Mouse (Mus musculus): ENCODE results near the gene Lrrc42.

The Lrrc42 gene

GRCm38 (mm10) chr4:107248061-107248460, 5.3 kb downstream of the Lrrc42 start:
- no peak for DNase-seq (ENCODE audit: low spot score in 2 of 2)

DNA sequence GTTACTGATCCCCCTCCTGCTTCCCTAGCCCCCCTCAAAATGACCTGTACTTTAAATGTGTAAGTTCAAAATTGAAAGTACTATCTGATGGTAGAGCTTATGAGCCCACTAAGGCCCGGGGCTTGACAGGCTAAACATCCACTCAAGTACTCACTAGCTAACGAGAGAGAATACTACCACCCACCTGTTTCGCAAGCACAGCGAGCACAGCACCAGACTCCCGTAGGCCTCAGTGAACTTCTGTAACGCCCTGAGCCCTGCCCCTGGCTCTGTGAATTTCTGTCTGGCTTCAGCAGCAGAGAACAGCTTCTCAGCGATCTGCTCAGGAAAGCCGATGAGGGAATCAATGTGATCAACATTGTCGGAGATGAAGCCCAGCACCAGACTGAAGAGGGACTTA, 6.2 kb downstream of the Lrrc42 start:
- no peak for DNase-seq (ENCODE audit: low spot score in 2 of 2)

DNA sequence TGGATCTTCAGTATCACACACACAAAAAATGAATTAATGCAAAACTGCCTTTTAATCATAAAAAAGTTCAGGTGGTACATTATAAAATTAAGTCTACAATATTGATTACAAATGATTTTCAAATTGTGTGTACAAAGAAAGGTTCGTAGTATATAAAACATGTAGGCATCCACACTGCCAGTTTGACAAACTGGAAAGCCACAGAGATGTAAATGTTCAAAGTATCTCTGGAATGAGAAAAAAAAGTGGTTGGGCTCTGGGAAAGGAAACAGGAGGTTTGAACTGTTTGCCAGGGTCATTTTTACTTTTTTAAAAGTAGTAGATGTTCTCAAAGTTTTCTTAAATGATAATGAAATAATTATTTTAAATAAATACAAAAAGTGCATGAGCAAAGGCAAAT, 7.3 kb downstream of the Lrrc42 start:
- DNase-seq (ENCODE audit: low spot score in 2 of 2) = no peak

DNA sequence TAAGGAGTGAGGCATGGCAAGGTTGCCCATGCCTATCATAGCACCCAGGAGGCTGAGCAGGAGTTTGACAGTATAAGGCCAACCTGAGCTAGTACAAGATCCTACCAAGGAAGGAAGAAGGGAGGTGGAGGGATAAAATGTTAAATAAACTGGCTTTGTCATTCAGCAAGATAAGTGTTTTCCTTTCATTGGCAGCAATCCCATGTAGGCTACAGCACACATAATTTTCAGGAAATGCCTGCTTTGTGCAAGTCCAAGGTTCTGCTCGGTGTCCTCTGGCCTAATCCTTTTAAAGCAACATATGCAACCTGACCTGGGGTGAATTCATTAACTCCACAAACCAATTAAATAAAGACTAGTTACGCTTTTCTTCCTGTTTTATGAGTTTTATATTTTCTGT, 8.0 kb downstream of the Lrrc42 start:
- no peak for DNase-seq (ENCODE audit: low spot score in 2 of 2)

DNA sequence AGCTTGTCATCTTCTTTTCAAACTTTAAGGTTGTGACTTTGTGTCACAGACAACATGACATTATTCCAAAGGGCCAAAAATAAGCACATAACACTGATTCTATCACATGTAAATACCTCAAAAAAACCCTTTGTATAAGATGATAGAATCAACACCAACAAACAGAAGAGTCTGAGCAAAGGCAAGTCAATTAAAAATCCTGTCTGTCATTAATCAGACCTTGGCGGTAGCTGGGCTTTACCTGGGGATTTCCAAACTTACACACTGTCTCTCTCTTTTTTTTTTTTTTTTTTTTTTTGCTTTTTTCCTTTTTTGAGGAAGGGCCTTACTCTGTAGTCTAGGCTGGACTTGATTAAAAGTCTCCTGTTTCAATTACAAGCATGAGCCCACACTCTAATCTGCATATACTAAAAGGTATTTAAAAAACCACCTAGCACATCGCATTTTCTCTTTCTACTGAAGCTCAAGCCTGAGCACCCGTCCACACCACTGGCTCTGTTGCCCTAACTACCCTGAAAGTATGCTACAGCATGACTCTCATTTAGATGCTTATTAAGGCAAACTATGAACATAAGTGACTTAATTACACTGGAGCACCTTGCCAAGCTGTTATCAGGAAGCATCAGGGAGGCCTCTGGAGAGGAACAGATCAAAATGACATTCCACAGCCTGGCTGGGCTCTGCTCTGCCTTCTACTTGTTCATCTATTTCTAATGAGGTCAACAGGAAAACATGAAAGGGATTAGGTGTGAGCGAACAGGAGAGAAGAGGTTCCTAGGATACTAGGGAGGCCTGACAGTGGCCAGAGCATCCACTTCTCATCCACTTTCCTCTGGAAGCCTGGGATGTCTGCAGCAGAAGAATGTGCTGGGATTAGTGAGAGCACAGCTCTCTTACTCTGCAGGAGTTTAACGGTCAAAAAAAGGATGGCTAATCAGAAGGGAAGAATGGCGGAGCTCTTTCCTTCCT, 9.7 kb downstream of the Lrrc42 start:
- no peak for DNase-seq (ENCODE audit: low spot score in 2 of 2)

DNA sequence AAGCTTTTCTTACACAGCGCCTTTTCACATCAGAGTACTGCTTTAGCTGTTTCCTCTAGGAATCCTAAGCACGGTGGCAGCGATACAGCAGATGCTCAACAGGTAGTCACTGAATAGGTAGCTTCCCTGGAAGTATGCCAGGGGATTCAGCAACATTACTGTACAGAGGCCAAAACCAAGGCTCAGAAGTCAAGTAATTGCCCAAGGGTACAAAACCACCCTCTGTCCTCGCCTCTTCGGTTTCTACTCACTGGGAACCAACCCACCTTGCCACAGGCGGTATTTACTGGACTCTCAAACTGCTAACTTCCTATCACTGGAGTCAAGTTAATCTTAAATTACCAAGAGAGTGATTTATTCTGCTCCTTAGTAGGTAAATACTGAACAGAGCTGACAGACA, 13.1 kb downstream of the Lrrc42 start:
- no peak for DNase-seq (ENCODE audit: low spot score in 2 of 2)

- DNase-seq (ENCODE audit: low spot score in 2 of 2) = no peak
Observed at GRCm38 (mm10) chr4:107238253-107238652, 15.1 kb downstream of the Lrrc42 start.

- DNase-seq (ENCODE audit: low spot score in 2 of 2) = no peak
Observed at GRCm38 (mm10) chr4:107232219-107232618, 21.1 kb downstream of the Lrrc42 start.

DNA sequence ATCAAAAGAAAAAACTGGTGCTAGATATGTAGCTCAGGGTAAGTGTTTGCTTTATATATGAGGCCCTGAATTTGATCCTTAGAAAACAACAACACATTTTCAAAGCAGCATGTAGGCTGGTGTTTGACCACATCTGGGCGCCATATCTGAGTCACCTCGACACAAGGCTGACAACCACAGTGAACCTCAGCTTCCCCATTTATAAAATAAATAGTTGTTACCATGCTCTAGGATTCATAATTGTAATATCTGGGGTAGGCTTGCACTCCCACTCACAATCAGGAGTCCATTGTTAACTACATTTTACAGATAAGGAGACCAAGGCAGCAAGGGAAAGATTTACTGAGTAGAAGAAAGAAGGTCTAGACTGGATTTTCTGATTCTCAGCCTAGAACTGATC, 27.0 kb downstream of the Lrrc42 start:
- DNase-seq (ENCODE audit: low spot score in 2 of 2) = no peak

DNA sequence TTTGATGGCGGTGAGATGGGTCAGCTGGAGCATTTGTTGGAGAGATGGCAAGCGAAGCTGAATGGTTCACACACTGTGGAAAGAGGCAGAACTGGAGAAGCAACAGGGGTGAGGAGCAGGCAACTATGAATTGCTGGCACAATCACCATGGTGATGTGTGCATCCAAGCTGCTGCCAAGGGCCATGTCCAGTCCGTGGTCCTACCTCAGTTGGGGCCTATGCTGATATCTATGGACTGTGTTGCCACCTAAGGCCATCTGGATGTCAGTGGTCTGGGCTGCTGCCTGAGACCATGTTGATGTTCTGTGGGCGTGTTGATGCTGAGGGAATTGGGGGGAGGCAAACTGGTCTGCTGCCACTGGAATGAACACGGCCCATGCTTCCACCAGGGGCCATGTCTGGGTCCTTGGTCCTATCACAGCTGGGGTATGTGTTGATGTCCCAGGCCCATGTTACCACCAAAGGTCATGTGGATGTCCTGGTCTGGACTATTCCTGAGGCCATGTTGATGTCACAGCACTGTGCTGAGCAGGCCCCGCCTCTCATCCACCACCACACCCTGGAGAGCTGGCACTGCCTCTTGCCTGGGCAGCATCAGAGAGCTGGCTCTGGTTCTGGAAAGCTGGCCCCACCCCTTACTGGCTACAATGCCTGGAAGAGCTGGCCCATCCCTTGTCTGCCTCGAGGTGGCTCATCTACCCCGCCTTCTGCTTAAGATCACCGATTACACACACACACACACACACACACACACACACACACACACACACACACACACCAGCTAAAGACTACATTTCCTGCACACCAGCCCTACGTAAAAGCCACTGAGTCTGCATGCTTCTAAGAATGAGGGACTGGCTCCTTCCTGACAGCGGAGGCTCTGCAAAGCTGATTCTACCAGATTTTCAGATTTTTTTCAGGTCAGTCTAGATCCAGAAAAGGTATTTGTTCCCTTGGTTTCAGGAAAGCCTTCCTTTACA, 29.8 kb downstream of the Lrrc42 start:
- peak in 1 of 2 experiments; percentile 26 for DNase-seq (ENCODE audit: low spot score in 2 of 2)

DNA sequence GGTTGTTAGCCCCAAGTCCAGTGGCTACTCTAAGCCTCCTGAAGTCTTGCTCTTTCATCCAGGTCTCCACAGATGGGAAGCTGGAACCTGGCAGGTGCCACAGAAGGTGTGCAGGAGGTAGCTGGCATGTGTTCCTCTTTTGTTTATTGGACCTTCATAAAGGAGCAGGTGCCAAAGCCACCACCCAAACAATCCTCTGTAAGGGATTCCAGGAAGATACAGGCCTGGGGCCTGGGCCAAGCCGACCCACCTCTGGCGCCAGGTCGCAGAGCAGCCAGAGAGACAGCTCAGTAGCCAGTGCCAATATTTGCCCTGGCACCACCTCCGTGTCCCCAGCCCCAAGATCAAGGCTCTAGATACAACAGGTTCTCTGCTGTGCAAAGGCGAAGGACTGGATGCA, 31.8 kb downstream of the Lrrc42 start:
- DNase-seq (ENCODE audit: low spot score in 2 of 2) = no peak

DNA sequence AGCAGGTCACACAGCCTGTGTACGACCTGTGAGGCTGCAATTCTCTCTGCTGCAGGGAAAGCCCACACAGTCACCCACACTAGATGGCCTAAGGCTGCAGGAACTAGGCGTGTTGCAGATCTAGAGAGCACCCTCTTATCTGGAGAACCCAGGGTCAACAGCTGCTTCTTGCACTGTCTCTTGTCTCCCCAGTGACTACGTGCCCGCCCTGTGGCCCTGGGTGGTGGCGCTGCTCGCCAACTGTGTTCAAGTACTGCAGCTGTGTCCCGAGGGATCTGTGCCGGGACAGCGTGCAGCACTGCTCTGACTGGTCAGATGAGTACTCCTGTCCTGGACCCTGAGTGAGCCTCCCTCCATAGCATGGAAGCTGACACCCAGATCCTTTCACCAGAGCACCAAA, 35.8 kb downstream of the Lrrc42 start:
- no peak for DNase-seq (ENCODE audit: low spot score in 2 of 2)

DNA sequence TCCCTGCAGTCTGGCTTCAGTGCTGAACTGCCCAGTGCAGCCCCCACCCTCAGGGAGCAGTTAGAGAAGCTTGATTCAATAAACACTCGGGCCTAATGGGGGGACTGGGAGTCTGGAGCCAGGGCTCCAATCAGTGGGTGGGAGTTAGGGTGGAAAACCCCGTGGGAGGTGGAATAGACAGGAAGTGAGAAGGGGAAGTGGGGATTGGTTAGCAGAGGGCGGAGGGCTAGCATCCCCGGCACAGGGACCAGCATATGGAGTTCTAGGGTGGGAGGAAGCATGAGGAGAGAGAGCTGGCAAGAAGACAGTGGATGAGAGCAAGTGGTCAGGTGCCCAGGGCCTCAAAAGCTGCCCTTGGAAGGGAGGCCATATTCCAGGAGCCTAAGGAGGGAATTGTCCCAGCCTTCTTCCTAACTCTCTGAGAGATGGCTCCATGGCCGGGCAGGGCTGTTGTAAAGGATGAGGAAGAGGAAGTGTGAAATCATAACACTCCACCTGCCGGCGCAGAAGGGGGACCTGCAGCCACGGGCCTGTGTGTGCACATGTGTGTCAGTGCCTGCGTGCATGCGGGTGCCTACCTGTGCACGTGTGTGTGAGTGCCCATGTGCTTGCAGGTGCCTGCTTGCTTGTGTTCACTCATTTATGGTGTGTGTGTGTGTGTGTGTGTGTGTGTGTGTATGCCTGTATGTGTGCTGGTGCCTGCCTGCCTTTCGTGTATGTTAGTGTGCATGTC, 39.9 kb downstream of the Lrrc42 start:
- no peak for DNase-seq (ENCODE audit: low spot score in 2 of 2)

GRCm38 (mm10) chr4:107211936-107212335, 41.4 kb downstream of the Lrrc42 start:
- no peak for DNase-seq (ENCODE audit: low spot score in 2 of 2)

GRCm38 (mm10) chr4:107211465-107211864, 41.9 kb downstream of the Lrrc42 start:
- no peak for DNase-seq (ENCODE audit: low spot score in 2 of 2)

GRCm38 (mm10) chr4:107210483-107211097, 42.7 kb downstream of the Lrrc42 start:
- DNase-seq (ENCODE audit: low spot score in 2 of 2) = peak; percentile 37 to 63

DNA sequence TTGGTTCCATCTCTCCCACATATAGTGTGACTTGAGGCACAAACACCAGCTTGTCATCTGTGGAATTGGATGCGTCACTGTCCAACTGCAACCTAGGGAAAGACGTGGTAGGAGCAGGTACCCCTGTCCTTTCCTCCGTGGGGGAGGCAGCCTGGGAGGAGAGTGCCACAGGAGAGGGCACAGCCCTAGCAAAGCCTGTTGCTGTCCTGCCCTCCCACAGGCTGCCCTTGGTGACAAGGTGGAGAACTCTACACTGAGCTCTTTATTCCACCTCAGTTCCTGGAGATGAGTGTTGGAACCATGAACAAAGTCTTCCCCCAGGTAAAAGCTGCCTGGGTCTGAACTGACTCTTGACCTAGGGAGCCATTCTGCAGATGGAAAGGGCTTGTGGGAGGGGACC, 44.5 kb downstream of the Lrrc42 start, which contains the start of gene Ldlrad1:
TSS of gene Ldlrad1 (plus strand) at position 301 of the 400 bp plus-strand sequence.
- DNase-seq (ENCODE audit: low spot score in 2 of 2) = no peak

GRCm38 (mm10) chr4:107207016-107207415, 46.3 kb downstream of the Lrrc42 start:
- DNase-seq (ENCODE audit: low spot score in 2 of 2) = no peak

DNA sequence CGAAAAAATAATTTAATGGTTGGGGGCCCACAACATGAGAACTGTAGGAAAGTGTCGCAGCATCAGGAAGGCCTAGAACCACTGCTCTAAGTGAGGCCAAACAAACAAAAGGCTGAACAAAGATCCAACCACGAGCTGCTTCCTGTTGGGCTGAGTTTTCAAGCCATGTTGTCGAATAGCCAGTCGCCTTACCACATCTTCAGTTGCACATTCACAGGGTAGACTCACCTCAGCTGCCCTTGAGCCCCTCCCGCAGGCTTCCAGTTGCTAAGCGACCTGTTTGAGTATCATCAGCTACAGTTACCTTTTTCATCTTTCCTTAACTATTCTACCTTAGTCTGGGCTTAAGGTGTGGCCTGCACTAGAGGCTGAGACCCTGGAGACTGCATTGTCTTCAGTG, 50.3 kb downstream of the Lrrc42 start:
- no peak for DNase-seq (ENCODE audit: low spot score in 2 of 2)

GRCm38 (mm10) chr4:107201779-107202178, 51.6 kb downstream of the Lrrc42 start:
- DNase-seq (ENCODE audit: low spot score in 2 of 2) = no peak

GRCm38 (mm10) chr4:107198072-107198471, 55.3 kb downstream of the Lrrc42 start:
- DNase-seq (ENCODE audit: low spot score in 2 of 2) = no peak

Data from urinary bladder, adult 18-20 months (tissue).